Mouse (Mus musculus): ENCODE results near the gene Ttc41. TPM values are rescaled to one million over a fixed set of nuclear protein-coding genes. Genes with fewer than 3 reads are reported as not detected.
A peak's percentile ranks its signal among the peaks of the same experiment; 100 is the strongest.

Gene Ttc41
- total RNA-seq, 2 experiments from 2014 or later = 2.8 to 4.3 TPM

DNA sequence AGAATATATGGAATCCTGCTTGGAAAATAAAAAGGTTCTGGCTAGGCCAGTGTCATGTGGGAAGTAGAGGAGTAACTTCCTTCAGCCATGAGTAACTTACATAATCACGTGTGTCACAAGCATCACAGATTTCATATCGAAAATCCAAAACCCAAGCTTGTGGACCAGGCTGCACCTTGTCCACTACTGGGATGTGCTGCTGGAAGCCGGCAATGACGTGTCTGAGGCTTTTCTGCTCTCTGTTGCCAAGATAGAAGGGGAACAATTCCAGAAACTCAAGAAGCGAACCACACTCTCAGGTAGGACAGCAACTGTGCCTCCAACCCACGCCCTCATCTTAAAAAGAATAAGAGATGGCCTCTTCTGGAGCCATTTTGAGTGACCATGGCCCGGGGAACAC, 38.7 kb downstream of the Ttc41 start:
- DNase-seq (ENCODE audit: low spot score in 2 of 2) = no peak

DNA sequence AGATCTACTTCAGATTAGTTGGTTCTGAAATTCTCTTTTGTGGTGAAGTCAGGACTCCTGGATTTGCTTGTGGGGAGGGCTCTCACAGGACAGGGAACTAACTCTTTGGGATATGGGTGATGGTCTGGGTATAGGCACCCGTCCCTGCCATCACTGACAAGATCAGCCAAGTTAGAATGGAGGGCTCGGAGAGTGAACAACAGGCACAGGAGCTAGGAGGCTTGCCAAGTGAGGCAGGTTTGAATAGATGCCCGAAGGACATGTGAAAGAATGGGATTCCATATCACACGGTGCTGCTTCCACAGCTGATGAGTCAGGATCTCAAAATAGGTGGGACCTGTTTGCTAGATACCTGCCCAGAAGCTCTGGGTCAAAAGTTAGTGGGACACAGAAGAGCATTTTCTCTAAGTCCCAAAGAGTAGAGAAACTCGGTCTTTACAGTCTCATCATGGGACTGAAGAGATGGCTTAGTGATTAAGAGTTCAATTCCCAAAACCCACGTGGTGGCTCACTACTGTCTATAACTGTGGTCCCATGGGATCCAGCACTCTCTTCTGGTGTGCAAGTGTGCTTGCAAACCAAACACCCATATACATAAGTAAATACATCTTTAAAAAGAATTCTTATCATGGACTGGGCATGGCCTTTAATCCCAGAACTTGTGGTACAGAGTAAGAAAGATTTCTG, 50.3 kb downstream of the Ttc41 start:
- DNase-seq (ENCODE audit: low spot score in 2 of 2) = no peak

DNA sequence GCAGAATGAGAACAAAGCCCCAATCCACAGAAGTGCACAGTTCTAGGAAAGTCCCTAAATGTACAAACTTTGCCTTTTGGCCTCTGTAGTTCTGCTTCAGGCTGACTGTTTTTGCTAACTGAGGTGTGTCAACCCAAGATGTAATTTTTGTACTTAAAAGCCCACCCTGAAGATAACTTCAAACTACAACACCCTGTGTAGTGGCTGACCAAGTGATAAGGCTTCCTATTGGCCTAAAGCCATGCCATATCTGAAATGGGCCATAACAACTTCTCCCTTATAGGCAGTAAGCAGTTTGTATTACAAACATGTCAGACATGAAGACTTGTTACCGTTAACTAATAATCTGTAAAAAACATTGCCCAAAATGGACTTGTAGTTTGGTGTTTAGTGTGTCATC, 52.1 kb downstream of the Ttc41 start:
- DNase-seq (ENCODE audit: low spot score in 2 of 2) = no peak

DNA sequence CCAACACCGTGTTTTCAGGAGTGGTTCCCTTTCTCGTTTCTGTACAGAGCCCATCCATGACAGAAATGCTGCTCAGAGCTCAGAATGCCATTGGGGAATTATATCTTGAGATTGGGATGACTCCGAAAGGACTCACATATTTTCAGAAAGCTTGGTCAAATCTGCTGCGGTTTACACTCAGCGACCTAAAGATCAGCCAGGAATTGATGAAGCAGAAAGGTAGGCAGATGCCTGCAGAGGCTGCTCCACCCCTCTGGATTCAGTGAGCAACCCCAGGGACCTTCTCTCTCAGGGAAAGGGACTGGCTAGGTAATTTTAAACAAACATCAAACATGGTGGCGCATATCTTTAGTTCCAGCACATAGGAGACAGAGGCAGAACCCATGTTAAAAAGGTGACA, 52.6 kb downstream of the Ttc41 start:
- DNase-seq (ENCODE audit: low spot score in 2 of 2) = no peak

DNA sequence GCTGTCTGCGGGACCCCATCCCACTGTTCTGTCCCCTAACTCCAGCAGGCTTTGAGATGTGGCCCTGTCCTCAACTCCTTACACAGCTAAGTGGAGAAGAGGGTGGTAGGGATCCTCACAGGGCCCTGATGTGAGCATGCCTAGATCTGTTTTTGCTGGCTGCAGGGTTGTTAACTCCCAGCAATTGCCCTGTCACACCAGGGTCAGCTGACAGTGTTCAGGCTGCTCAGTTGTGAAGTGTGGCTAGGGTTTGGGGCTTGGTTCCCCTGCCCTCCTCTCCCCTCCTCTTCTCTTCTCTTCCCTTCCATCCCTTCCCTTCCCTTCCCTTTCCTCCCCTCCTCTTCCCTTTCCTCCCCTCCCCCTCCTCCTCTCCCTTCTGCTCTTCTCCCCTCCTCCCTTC, 55.6 kb downstream of the Ttc41 start:
- DNase-seq (ENCODE audit: low spot score in 2 of 2) = no peak

DNA sequence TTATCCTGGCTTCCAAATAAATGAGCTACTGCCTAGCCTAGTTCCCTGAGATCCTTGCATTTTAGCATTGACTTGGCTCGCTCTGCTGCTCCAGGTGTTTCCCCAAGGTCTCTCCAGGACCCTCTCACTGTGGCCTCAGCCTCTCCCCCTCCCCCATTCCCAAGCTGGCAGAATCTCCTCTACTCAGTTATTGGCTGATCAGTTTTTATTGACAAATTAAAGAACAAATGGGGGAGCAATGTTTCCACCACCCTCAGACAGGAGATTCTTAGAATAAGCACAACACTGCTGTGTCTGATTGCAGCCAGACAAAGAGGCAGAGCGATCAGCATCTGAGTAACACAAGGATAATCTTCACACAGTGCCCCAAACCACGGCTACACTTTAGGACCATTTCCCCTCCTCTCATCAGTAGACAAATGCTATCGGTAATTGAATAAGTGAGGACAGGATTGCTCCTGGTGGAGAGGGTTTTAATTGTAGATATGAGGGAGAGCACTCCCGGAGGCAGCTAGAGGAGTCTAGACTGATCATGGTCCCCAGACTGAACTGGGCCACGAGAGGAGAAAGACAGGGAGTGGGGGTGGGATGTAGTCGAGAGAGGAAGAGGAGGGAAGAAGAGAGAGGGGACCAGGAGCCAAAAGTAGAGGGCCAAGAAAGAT, 56.2 kb downstream of the Ttc41 start:
- DNase-seq (ENCODE audit: low spot score in 2 of 2) = no peak

DNA sequence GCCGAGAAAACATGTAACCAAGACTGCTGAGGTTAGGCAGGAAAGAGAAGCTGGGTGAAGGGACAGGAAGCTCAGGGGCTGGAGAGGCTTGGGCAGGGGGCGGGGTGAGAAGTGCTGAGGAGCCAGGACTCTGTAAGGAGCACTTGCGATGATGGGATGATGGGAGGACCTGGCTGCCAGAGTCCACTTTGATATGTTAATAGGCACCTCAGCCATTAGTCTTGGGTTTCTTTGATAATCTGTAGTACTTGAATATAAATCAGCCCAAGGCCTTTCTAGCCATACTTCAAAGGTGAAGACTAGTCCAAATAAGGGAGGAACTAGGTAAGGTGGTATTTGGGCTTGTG, 56.7 kb downstream of the Ttc41 start:
- no peak for DNase-seq (ENCODE audit: low spot score in 2 of 2)

DNA sequence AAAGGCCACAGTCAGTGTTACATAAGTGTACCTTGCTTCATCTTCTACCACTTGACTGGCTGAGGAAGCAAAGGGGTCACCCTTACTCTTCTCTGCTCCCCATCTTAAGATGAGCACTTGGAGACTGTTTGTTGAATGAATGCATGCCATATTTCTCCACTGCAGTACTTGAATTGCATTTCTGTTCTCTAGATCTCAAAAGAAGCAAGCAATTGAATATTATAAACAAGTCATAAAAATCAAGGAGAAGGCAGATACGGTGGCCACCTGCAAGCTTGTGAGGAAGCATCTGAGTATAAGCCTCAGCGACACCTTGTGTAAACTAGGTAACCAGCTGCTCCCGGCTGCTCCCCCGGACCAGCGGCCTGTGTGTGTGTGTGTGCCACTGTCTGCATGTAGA, 58.1 kb downstream of the Ttc41 start, which contains the start of gene Gm49358:
Gene Gm49358 (plus strand): TSS at position 301 of the 400 bp plus-strand sequence.
- DNase-seq (ENCODE audit: low spot score in 2 of 2) = no peak

DNA sequence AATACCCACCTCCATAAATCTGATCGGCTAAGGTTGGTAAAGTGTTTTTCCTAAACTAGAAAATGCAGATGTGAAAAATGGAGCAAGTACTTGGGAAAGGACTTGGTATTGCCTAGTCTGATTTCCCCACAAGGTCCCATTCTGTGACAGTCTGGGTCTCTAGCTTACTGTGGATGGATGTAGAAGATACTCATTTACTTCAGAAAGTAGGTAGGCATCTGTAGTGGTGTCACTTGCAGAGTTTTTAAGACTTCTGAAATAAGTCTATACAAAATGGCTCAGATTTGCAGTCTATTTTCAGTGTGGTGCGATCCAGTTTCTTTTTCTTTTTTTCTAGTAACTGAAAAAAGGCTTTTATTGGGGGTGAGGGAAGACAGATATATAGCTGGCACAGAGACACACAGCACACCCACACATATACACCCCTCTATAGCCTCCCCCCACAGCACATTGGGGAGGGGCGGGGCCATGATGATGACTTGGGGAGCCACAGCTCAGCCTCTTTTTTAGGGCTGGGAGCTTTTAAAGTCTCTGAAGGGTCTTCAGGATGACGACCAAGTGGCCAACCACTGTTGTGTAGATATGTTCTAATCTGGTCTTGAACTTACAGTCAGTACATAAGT, 59.8 kb downstream of the Ttc41 start:
- DNase-seq (ENCODE audit: low spot score in 2 of 2) = no peak

DNA sequence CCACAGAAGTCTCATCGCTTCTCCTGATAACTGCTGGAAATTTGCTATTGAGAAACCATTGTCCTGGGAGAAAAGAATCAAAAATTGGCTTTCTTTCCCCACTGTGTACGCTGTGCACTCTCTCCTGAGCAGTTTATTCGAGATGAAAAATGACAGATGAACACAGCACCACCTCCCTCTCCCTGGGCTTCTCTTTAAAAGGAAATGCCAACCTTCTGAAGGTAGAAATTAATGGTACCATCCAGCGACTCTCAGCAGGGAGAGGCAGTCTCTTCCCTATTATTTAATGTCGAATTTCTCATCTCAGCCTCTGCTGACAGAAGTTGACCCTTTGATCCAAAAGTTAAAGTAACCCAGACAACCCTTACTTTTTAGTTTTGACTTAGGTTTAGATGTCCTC, 63.6 kb downstream of the Ttc41 start:
- DNase-seq (ENCODE audit: low spot score in 2 of 2) = no peak

DNA sequence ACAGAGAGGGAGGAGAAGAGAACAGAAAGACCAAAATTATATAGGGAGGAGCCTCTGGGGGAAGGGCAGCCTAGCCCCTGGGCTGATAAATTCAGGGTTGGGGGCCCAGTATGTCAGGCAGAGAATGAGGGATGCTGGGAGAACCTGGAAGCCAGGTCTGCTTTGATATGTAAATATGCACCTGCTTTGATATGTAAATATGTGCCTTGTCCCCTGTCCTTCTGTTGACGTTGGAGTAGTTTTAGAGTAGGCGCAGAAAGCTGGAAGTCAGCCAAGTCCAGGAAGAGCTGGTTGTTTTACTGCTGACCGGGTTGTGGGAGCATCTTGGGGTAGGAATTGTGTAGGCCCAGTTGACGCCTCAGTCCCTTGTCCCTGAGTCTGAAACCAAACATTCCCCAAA, 64.2 kb downstream of the Ttc41 start:
- no peak for DNase-seq (ENCODE audit: low spot score in 2 of 2)

DNA sequence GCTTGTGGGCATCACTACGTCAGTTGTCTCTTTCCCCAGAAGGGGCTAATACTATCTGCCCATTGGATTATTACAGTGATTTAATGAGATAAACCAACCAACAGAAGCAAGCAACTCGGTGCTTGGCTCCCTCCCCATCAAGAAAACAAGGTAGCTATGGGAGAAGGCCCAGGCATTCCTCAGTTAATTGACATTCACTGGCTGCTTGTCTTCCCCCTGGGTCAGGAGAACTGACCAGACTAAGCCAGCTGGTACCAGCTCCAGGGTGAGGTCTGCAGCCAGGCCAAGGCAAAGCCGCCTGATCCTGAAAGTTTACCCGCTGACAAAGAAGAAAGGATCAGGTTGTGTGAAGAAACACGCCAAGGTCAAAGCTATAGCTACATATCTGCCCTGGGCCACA, 66.1 kb downstream of the Ttc41 start:
- DNase-seq (ENCODE audit: low spot score in 2 of 2) = no peak

DNA sequence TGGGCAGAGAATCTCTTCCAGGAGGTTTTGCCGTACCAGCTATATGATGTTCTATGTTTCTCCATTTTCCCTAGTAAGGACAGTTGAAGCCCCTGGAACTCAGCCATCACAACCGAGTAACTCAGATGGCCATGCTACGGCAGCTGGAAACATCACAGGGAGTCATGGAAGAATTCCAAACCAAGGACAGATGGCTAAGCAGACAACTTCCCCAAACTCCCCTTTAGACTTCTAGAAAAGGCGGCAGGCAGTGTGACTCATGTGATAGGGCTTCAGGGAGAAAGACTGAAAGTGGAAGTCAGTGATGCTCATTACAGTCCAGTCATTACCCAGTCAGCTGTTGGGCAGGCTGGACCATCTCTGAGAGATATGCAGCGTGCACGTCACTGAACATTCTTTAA, 66.6 kb downstream of the Ttc41 start:
- no peak for DNase-seq (ENCODE audit: low spot score in 2 of 2)

DNA sequence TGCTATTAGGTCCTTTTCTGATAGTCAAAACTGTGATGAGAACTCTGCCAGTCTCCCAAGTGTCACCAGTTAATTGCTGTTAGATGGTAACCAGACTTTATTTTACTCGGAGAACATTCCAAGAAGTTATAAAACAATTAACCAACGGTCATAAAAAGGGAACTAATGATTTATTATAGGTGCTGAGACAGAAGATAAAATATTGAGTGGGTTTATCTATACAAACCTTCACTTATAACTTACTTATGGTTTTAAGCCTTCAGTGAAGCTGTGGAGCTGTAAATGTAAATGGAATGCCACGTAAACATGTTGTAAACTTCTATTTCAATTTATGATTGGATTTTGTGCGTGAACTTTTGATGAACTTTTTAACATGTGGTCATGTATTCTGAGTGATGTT, 67.7 kb downstream of the Ttc41 start:
- no peak for DNase-seq (ENCODE audit: low spot score in 2 of 2)

DNA sequence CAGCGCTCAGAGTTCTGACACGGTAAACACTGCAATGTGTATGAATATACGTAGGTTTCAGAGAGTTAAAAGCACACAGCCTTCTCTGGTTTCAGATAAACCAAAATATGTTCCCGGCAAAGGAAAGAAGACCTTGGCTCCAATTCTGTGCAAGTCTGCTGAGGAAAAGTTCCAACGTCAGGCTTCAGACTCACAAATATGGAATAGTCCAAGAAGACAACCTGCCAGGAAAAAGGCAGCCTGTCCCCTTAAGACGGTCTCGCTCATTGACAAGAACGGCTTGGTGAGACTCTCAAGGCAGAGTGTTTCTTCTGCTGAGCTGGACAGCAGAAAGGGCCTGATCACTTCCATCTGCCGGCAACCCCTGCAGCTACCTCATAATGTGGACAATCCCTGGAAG, 70.7 kb downstream of the Ttc41 start:
- no peak for DNase-seq (ENCODE audit: low spot score in 2 of 2)

DNA sequence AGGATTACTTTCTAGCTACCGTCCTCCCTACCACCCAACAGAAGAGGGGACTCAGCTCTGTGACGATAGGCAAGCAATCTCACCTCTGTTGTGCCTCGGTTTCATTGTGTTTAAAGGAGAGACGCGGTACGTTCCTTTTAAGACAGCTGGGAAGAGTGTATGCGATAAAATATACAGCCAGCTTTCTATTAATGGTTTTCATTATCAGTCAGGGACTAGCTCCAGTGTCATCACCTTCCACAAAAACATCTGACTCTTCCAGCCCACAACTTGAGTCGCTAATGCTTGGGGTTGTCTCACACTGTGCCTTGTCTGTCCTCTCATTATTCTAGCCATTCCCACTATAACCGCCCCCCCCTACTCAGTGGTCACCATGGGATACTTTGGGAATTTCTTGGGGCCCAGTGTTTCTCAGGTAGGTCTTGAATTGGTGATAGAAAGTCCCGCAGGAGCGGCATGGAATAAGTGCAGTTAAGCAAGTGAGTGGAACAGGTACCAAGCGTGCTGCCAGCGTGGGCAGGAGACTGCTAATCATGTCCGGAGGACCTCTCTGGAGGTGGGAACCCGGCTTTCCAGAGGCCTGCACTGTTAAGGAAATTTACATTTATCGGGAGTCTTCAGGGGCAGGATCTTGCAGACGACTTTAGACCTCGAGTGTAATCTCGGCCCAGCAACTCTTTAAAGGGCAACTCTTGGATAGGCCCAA, 72.2 kb downstream of the Ttc41 start:
- no peak for DNase-seq (ENCODE audit: low spot score in 2 of 2)

DNA sequence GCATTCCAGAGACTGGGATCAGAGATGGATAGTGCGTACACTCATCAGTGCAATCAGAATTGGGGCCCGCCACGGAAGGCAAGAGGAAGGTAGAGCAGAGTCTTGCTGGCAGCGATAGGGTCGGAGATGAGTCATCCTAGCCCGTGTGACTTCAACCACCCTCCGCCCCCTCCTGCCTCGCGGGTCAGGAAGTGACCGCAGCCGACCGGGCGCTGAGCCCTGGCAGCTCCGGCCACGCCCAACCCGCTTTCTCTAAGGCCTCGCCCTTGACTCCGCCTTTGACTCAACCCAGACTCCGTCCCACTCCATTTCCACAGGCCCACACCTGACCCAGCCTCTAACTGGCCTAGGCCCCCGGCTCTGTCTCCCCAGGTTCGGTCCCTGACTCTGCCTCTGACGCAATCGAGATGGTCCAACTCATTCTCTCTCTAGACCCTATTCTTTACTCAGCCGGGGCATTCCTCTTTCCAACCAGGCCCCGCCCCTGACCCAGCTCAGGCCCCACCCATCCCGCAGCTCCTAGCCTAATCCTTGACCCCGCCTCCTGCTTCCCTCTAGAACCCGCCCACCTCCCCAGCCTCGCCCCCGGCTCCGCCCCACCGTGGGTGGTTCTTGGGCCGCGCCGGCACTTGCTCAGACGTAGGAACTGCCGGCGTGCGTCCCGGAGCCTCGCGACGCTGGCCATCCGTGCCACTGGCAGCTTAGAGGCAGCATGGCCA, 72.9 kb downstream of the Ttc41 start, which contains the start of gene Nt5dc3:
Gene Nt5dc3 (plus strand): TSS at position 608 of the 719 bp plus-strand sequence.
- DNase-seq (ENCODE audit: low spot score in 2 of 2) = peak; percentile 86 to 92

DNA sequence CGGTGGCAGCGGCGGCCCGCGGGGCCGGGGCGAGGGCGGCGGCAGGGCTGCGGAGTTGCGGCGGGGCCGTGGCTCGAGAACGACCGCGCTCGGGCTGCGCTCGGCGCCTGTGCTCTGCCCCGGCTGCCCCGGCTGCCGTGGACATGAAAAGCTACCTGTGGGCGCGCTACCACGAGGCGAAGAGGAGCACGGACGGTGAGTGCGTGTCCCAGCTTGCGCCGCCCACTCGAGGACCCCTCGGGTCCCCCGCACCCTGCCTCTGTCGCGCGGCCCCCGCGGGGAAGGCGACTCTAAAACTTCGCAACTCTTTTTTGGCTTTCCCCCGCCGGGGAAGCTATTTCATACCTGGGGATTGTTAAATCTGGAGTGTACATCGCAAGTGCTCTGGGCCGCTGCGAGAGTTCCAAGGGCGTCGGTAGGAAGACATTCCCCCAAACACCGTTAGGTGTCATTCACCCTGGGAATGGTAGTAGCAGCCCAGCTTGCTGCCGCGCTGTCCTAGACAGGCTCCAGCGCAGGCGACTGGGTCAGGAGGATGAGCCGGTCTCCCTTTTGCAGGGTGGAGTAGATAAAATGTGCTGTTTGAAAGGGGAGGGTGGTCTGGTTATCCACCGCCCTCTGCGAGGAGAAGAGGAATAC, 73.6 kb downstream of the Ttc41 start:
- DNase-seq (ENCODE audit: low spot score in 2 of 2) = peak in 1 of 2 experiments; percentile 24

DNA sequence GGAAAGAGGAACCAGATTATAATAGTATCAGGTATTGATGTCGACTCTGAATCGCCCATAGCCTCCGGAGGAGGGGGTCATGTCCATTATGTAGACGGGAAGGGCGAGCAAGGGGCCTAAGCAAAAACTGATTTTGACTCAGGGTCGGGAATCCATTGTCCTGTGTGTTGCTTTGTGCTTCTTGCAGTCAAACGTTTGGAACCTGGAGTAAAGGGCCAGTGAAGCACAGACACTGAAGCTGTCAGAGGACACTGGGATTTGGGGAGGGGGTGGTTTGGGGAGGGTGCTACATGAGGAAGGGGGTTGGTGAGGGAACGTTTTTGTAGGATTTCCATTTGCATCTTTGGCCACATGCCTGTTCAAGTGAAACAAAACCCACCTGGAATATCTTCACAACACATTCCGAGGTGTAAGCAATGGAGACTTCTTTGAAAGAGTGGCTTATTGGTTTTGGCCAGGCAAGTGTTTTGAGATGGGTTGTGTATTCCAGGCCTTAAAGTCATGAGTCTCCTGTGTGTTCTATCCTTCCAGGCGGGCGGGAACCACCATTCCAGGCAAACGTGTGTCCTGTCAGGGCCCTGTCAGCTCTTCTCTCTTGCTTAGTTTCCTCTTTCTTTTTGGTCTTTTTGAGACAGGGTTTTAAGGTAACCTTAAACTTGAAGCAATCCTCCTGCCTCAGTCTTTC, 74.3 kb downstream of the Ttc41 start:
- DNase-seq (ENCODE audit: low spot score in 2 of 2) = no peak

DNA sequence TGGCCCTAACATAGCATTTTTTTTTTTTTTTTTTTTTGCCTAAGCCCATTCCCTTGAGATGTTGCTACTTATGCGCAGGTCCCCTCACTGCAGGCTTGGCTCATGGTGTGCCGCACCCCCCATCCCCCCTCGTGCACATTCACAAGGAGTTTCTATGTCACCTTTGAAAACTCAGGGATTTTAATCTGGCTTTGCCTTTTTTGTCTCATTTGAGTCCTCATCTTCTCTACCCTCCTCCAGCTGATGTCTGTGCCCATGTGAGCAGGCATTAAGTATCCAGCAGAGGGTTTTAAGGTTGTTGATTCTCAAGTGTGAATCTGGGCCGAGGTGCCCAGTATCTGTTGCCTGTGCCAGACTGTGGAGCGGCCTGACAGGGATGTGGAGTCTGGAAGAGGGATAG, 76.0 kb downstream of the Ttc41 start:
- DNase-seq (ENCODE audit: low spot score in 2 of 2) = no peak
